17 mouse cellular contexts compared by ENCODE assay signal in the genomic region with DNA sequence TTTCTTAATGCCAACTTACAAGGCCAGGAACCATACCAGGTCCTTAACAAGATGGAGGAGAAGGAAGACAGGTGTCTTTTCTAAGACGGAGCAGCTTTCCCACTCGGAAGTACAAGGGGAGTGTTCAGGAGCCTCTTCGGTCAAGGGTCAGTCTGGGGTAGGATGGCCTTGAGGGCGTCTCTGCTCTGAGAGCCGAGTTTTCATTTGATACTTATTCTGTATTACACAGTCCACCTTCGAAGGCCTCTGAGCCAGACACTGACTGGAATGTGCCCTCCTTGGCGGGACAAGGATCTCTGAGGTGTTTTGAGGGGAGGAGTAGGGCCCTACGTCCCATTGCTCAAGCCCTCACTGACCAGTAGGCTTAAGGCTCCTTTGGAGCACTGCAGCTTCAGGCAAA.
"Had no signal": no experiment of that assay in that cellular context is flagged by ENCODE, and none has a peak within 500 bp of the region (broad histone marks: within the 10 kb centered on the region; RNA-seq: fewer than 3 reads in every experiment).

No protein-coding gene starts in this region.

- H3K9me3 ChIP-seq: limb, embryonic 12.5 days; liver, embryonic 13.5 days; lung, embryonic 15.5 days; megakaryocyte, embryonic 14.5 days; midbrain, embryonic 15.5 days; neural tube, embryonic 12.5 days; stomach, embryonic 15.5 days had no signal

- H3K9ac ChIP-seq: limb, embryonic 12.5 days; liver, embryonic 13.5 days; liver, postnatal 0 days; lung, embryonic 15.5 days; midbrain, embryonic 15.5 days; neural tube, embryonic 12.5 days; stomach, embryonic 15.5 days had no signal

- H3K27ac ChIP-seq: kidney, postnatal 0 days; layer of hippocampus, adult 2 months; limb, embryonic 12.5 days; liver, embryonic 13.5 days; lung, embryonic 15.5 days; macrophage; midbrain, embryonic 15.5 days; neural tube, embryonic 12.5 days; stomach, embryonic 15.5 days had no signal

- H3K4me2 ChIP-seq: limb, embryonic 12.5 days; liver, embryonic 13.5 days; lung, embryonic 15.5 days; midbrain, embryonic 11.5 days; midbrain, embryonic 15.5 days; neural tube, embryonic 12.5 days; stomach, embryonic 15.5 days had no signal

- H3K27me3 ChIP-seq: liver, embryonic 13.5 days; lung, embryonic 15.5 days; megakaryocyte, embryonic 14.5 days; stomach, embryonic 15.5 days had no signal

- H3K4me3 ChIP-seq: layer of hippocampus, adult 2 months; limb, embryonic 12.5 days; liver, embryonic 13.5 days; lung, embryonic 15.5 days; megakaryocyte, embryonic 14.5 days; midbrain, embryonic 15.5 days; neural tube, embryonic 12.5 days; stomach, embryonic 15.5 days had no signal

- DNase-seq: liver; liver, embryonic 13.5 days; liver, postnatal 0 days; lung, postnatal 14 days; spleen, adult 18-20 months; thymus, postnatal 36 days had no signal

- ATAC-seq: inflammation-experienced regulatory T-cells, adult 6 months; liver, postnatal 0 days; midbrain, embryonic 15.5 days had no signal

- H3K36me3 ChIP-seq: limb, embryonic 12.5 days; liver, embryonic 13.5 days; lung, embryonic 15.5 days; midbrain, embryonic 15.5 days; neural tube, embryonic 12.5 days; stomach, embryonic 15.5 days had no signal

- H3K4me1 ChIP-seq: liver, embryonic 13.5 days; megakaryocyte, embryonic 14.5 days; stomach, embryonic 15.5 days had no signal
